Mouse (Mus musculus): ENCODE data around the gene Cacna1c. TPM values are rescaled to one million over a fixed set of nuclear protein-coding genes. Genes with fewer than 3 reads are reported as not detected.

The Cacna1c gene
- polyA plus RNA-seq, 1 experiment from 2014 or later: 7.3 TPM

DNA sequence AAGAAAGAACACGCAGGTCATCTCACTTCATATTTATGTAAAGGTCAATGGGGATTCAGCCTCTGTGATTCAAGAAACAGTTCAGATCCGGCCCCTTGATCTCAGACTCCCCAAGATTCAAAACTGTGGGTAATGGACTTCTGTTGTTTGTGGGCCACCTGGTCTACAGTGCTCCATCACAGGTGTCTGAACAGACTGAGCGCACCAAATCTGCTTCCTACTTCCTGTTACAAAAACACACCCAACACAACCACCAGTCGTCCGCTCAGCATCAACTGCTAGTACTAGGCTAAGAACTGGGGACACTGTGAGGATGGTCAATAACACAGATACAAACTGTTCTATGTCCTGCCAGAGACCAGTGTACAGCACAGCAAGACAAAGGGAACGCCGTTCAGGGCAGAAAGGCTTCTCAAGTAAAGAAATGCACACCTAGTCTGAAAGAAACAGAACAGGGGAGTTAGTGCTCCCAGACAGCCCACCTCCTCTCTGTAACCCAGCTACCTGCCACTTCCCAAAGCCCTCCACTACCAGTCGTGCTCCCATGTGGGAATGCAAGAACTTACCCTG is 212.7 kb downstream of the Cacna1c start:
- no peak overlapping the region for H3K9ac ChIP-seq
- H3K4me2 ChIP-seq (replicated peaks): no peak overlapping the region
- H3K27me3 ChIP-seq: no peaks in the 10 kb centered on the region
- H3K9me3 ChIP-seq (replicated peaks): no peaks in the 10 kb centered on the region
- H3K27ac ChIP-seq: no peak overlapping the region
- no peaks in the 10 kb centered on the region for H3K36me3 ChIP-seq
- ATAC-seq (ENCODE audit: low FRiP score): no peak
- WGBS: 86% methylated on average over 8 of the region's 8 CpGs
- no peak overlapping the region for H3K4me3 ChIP-seq
- H3K4me1 ChIP-seq: peaks cover 12% of the 10 kb centered on the region

DNA sequence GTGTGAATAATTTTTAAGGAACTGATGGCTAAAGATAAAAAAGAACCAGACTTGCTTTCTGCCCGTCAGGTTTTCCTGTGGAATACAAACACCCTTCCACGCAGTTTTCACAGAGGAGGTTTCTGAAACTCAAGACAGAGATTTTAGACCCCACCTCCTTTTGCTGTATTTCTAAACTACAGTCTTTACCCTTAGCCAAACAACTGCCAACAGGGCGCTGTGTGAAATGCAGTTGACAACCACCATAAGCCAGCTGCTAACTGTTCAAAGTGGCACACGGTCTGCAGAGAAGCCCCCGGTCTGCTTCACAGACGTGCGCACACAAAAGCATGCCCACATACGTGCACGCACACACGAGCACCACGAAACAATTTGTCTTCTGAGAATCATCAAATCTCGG is 216.0 kb downstream of the Cacna1c start:
- Histone ChIP-seq H3K27me3 (no peaks in the 10 kb centered on the region), H3K9ac (no peak overlapping the region)
- no peak for ATAC-seq (ENCODE audit: low FRiP score)

DNA sequence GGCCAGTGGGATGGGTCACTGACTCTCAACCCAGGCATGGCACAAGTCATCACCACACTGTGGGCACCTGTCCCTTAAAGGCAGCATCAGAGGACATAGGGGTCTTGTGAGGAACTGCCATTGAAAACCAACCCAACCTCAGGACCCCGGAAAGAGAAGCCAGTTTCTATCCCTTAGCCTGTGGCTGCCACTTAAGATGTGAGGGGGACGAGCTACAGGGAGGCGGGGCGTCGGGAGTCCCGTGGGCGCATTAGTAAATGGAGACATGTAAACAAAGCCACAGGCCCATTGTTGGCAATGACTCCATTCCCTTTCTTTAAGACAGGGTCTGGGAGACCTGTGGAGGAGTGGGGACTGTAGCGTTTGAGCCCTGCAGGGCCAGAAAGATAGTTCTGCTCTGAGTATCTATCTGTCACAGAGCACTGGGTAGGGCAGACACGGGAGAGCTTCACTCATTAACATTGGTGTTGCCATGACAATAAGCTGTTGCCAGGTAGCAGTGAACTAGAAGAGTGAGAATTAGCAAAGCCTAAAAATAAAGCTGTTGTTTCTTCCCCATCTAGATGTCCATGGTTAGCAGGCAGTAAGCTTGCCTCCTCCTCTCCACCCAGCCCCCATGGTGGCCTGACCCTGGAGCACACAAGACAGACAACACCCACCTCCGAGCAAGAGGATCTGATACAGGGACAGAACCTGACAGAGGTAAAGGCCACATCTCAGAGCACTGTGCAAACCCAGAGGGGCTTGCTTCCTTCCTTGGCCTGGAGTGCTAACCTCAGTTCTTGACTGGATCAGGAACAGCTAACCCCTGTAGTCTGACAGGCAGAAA is 218.6 kb downstream of the Cacna1c start:
- no peaks in the 10 kb centered on the region for H3K9me3 ChIP-seq (replicated peaks)

More for the DNA sequence above, 216.0 kb downstream of the Cacna1c start:
- 82% methylated on average over 12 of the region's 12 CpGs for whole genome bisulfite sequencing
- Histone ChIP-seq H3K4me1 (peaks cover 24% of the 10 kb centered on the region), H3K4me2 (replicated peaks) (no peak overlapping the region), H3K27ac (no peak overlapping the region), H3K36me3 (no peaks in the 10 kb centered on the region), H3K4me3 (no peak overlapping the region), H3K9me3 (replicated peaks) (no peaks in the 10 kb centered on the region)

GRCm38 (mm10) chr6:118976617-118977016 is 219.6 kb downstream of the Cacna1c start:
- no peaks in the 10 kb centered on the region for H3K27me3 ChIP-seq
- peaks cover 18% of the 10 kb centered on the region for H3K4me1 ChIP-seq
- no peaks in the 10 kb centered on the region for H3K9me3 ChIP-seq (replicated peaks)
- no peak overlapping the region for H3K9ac ChIP-seq
- 87% methylated on average over 14 of the region's 14 CpGs for WGBS
- no peak for ATAC-seq (ENCODE audit: low FRiP score)
- no peak overlapping the region for H3K4me2 ChIP-seq (replicated peaks)
- no peaks in the 10 kb centered on the region for H3K36me3 ChIP-seq
- no peak overlapping the region for H3K4me3 ChIP-seq
- no peak overlapping the region for H3K27ac ChIP-seq

More for the DNA sequence above, 218.6 kb downstream of the Cacna1c start:
- WGBS: 29% methylated on average over 10 of the region's 10 CpGs
- Histone ChIP-seq H3K4me3 (no peak overlapping the region), H3K4me2 (replicated peaks) (peak overlapping the region; percentile 33), H3K36me3 (no peaks in the 10 kb centered on the region), H3K4me1 (peaks cover 18% of the 10 kb centered on the region), H3K9ac (no peak overlapping the region), H3K27me3 (no peaks in the 10 kb centered on the region), H3K27ac (peak overlapping the region; percentile 49)
- peak; percentile 88 for ATAC-seq (ENCODE audit: low FRiP score)

DNA sequence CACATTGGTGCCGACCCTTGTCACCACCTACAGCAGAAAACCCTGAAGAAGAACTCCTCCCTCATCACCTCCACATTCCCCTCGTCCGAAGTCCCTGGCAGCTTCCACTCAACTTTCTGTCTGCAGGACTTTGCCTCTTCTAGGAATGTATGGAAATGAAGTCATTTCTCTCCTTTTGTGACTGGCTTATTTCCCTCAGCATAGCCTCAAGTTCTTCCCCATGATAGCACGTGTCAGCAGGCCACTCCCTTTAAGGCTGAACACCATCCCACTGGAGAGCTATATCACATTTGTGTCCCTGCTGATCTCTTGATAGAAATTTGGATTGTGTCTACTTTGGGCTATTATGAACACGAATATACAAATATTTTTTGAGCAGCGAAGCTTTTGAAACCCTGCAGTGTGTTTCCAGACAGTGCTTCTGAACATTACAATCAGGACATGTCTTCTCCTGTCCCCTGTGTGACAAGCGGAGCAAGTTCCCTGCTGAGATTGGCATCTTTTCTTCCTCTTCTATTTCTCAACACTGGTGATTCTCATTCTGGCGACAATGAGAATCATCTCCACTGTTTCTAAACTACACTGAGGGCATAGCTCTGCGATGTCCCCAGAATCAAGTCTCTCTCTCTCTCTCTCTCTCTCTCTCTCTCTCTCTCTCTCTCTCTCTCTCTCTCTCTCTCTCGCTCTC is 224.2 kb downstream of the Cacna1c start:
- Histone ChIP-seq H3K4me2 (replicated peaks) (no peak overlapping the region), H3K4me1 (no peaks in the 10 kb centered on the region), H3K9me3 (replicated peaks) (no peaks in the 10 kb centered on the region), H3K27ac (no peak overlapping the region), H3K27me3 (no peaks in the 10 kb centered on the region), H3K4me3 (no peak overlapping the region), H3K36me3 (no peaks in the 10 kb centered on the region), H3K9ac (no peak overlapping the region)
- 66% methylated on average over 9 of the region's 10 CpGs for WGBS
- no peak for ATAC-seq (ENCODE audit: low FRiP score)

GRCm38 (mm10) chr6:118968776-118969175 is 227.4 kb downstream of the Cacna1c start:
- Histone ChIP-seq H3K27me3 (no peaks in the 10 kb centered on the region), H3K36me3 (no peaks in the 10 kb centered on the region), H3K27ac (no peak overlapping the region), H3K4me2 (replicated peaks) (no peak overlapping the region), H3K9me3 (replicated peaks) (no peaks in the 10 kb centered on the region), H3K4me1 (no peaks in the 10 kb centered on the region), H3K9ac (no peak overlapping the region), H3K4me3 (no peak overlapping the region)
- no peak for ATAC-seq (ENCODE audit: low FRiP score)
- 85% methylated on average over 4 of the region's 4 CpGs for WGBS

- H3K36me3 ChIP-seq: no peaks in the 10 kb centered on the region
- no peak overlapping the region for H3K4me3 ChIP-seq
- H3K27me3 ChIP-seq: no peaks in the 10 kb centered on the region
- no peak overlapping the region for H3K9ac ChIP-seq
- ATAC-seq (ENCODE audit: low FRiP score): no peak
- H3K27ac ChIP-seq: no peak overlapping the region
- H3K4me1 ChIP-seq: no peaks in the 10 kb centered on the region
- H3K9me3 ChIP-seq (replicated peaks): no peaks in the 10 kb centered on the region
- no peak overlapping the region for H3K4me2 ChIP-seq (replicated peaks)
- WGBS: 90% methylated on average over 4 of the region's 4 CpGs
Measured at GRCm38 (mm10) chr6:118966904-118967303, 229.3 kb downstream of the Cacna1c start.

- H3K4me2 ChIP-seq (replicated peaks): no peak overlapping the region
- no peak for ATAC-seq (ENCODE audit: low FRiP score)
- H3K9me3 ChIP-seq (replicated peaks): no peaks in the 10 kb centered on the region
- H3K9ac ChIP-seq: no peak overlapping the region
- no peak overlapping the region for H3K27ac ChIP-seq
- H3K4me1 ChIP-seq: no peaks in the 10 kb centered on the region; the same call in 1 of the 2 replicates
- no peaks in the 10 kb centered on the region for H3K36me3 ChIP-seq
- no peak overlapping the region for H3K4me3 ChIP-seq
- no peaks in the 10 kb centered on the region for H3K27me3 ChIP-seq
- WGBS: 74% methylated on average over 2 of the region's 2 CpGs
Measured at GRCm38 (mm10) chr6:118965577-118965976, 230.6 kb downstream of the Cacna1c start.

- Histone ChIP-seq H3K27me3 (no peaks in the 10 kb centered on the region), H3K4me3 (no peak overlapping the region), H3K9me3 (replicated peaks) (no peaks in the 10 kb centered on the region), H3K9ac (no peak overlapping the region), H3K27ac (no peak overlapping the region), H3K4me1 (no peaks in the 10 kb centered on the region; the same call in 1 of the 2 replicates), H3K4me2 (replicated peaks) (no peak overlapping the region), H3K36me3 (no peaks in the 10 kb centered on the region)
- ATAC-seq (ENCODE audit: low FRiP score): no peak
- WGBS: 89% methylated on average over 6 of the region's 6 CpGs
Measured at GRCm38 (mm10) chr6:118963806-118964205, 232.4 kb downstream of the Cacna1c start.

- no peaks in the 10 kb centered on the region for H3K27me3 ChIP-seq
- H3K36me3 ChIP-seq: no peaks in the 10 kb centered on the region
Measured at GRCm38 (mm10) chr6:118963283-118963682, 232.9 kb downstream of the Cacna1c start.

DNA sequence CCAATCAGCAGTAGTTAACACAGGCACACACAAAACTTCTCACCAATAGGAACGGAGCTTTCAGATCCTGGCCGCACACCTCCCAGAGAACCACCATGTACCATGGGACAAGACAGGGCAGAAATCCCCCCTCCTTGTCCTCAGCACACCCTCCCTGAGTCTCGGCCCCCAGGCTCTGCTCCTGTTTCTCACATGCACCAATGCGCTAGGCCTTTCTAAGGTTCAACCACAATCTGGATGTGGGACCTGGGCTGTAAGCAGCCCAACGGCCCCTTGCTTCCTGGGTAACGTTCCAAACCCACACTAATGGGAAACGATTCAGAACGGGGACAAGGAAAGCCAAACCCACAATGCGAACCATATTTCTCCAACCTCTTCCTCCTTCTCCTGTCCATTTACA is 237.7 kb downstream of the Cacna1c start:
- Histone ChIP-seq H3K4me2 (replicated peaks) (no peak overlapping the region), H3K4me3 (no peak overlapping the region), H3K9me3 (replicated peaks) (no peaks in the 10 kb centered on the region), H3K27ac (no peak overlapping the region), H3K9ac (no peak overlapping the region), H3K27me3 (no peaks in the 10 kb centered on the region), H3K4me1 (no peaks in the 10 kb centered on the region; the same call in 1 of the 2 replicates), H3K36me3 (no peaks in the 10 kb centered on the region)
- no peak for ATAC-seq (ENCODE audit: low FRiP score)
- WGBS: 91% methylated on average over 9 of the region's 9 CpGs

More at GRCm38 (mm10) chr6:118963283-118963682, 232.9 kb downstream of the Cacna1c start:
- H3K4me2 ChIP-seq (replicated peaks): no peak overlapping the region
- H3K9me3 ChIP-seq (replicated peaks): no peaks in the 10 kb centered on the region
- H3K4me1 ChIP-seq: no peaks in the 10 kb centered on the region; the same call in 1 of the 2 replicates
- no peak overlapping the region for H3K27ac ChIP-seq
- WGBS: 81% methylated on average over 5 of the region's 5 CpGs
- ATAC-seq (ENCODE audit: low FRiP score): no peak
- no peak overlapping the region for H3K4me3 ChIP-seq
- H3K9ac ChIP-seq: no peak overlapping the region

GRCm38 (mm10) chr6:118956234-118956633 is 240.0 kb downstream of the Cacna1c start:
- Histone ChIP-seq H3K36me3 (no peaks in the 10 kb centered on the region), H3K9me3 (replicated peaks) (no peaks in the 10 kb centered on the region), H3K4me2 (replicated peaks) (no peak overlapping the region), H3K27ac (no peak overlapping the region), H3K4me3 (no peak overlapping the region), H3K27me3 (no peaks in the 10 kb centered on the region), H3K4me1 (no peaks in the 10 kb centered on the region; the same call in 1 of the 2 replicates), H3K9ac (no peak overlapping the region)
- WGBS: 83% methylated on average over 4 of the region's 4 CpGs
- ATAC-seq (ENCODE audit: low FRiP score): no peak
